Mouse (Mus musculus) myocyte (in vitro differentiated cells): ENCODE results near the gene Abhd8. TPM values are rescaled to one million over a fixed set of nuclear protein-coding genes. Genes with fewer than 3 reads are reported as not detected.

Source experiments
- H3K27me3 ChIP-seq: one replicate; pipeline ENCODE4 v1.6.1; 2011; ENCODE audit not compliant: control insufficient read depth, insufficient read depth, insufficient read length
- H3K36me3 ChIP-seq: one replicate; pipeline ENCODE4 v1.6.1; 2011; ENCODE audit not compliant: control insufficient read depth, insufficient read depth
- H3K4me2 ChIP-seq: one replicate; pipeline ENCODE4 v1.6.1; 2011; ENCODE audit warnings: low read depth, control low read depth
- H3K4me3 ChIP-seq: one replicate; pipeline ENCODE4 v1.5.1; 2011; ENCODE audit warnings: mild to moderate bottlenecking, control low read depth, moderate library complexity
- H3K79me2 ChIP-seq: one replicate; pipeline ENCODE4 v1.6.1; 2011; ENCODE audit not compliant: control insufficient read depth, insufficient read depth
- H3ac ChIP-seq: one replicate; pipeline ENCODE4 v1.6.1; 2011; ENCODE audit not compliant: control insufficient read depth, insufficient read length
- CEBPB ChIP-seq: IDR thresholded peaks from 2 replicates; pipeline ENCODE4 v1.6.1; 2011; ENCODE audit warnings: mild to moderate bottlenecking, moderate library complexity; ENCODE audit not compliant: poor library complexity, insufficient read depth, severe bottlenecking
- E2F4 ChIP-seq: IDR thresholded peaks from one replicate; pipeline ENCODE4 v1.6.1; 2011; ENCODE audit warnings: mild to moderate bottlenecking, control low read depth, moderate library complexity; ENCODE audit not compliant: insufficient read depth
- MAX ChIP-seq: IDR thresholded peaks from one replicate; pipeline ENCODE4 v1.6.1; 2011; ENCODE audit warnings: low read depth, mild to moderate bottlenecking, control low read depth
- MYOD1 ChIP-seq, 3 experiments: IDR thresholded peaks; one replicate each; pipeline ENCODE4 v1.6.1; 2011; ENCODE audit warnings: control low read depth in 2 of 3, low read depth in 2 of 3, mild to moderate bottlenecking in 2 of 3, moderate library complexity in 1 of 3; ENCODE audit not compliant: insufficient read length in 2 of 3, control insufficient read depth in 1 of 3
- MYOG ChIP-seq, 3 experiments: IDR thresholded peaks; one replicate each; pipeline ENCODE4 v1.6.1; 2011; ENCODE audit warnings: control low read depth in 2 of 3, low read depth in 2 of 3, mild to moderate bottlenecking in 2 of 3; ENCODE audit not compliant: insufficient read length in 2 of 3, control insufficient read depth in 1 of 3, insufficient read depth in 1 of 3
- POLR2A ChIP-seq: IDR thresholded peaks from one replicate; pipeline ENCODE4 v1.6.1; 2011; ENCODE audit warnings: low read depth, mild to moderate bottlenecking, control low read depth, moderate library complexity; ENCODE audit not compliant: insufficient read length
- POLR2AphosphoS2 ChIP-seq: IDR thresholded peaks from one replicate; pipeline ENCODE4 v1.6.1; 2011; ENCODE audit warnings: low read depth, control low read depth; ENCODE audit not compliant: insufficient read length
- REST ChIP-seq: IDR thresholded peaks from one replicate; pipeline ENCODE4 v1.6.1; 2011; ENCODE audit warnings: mild to moderate bottlenecking, control low read depth, moderate library complexity; ENCODE audit not compliant: insufficient read depth, insufficient read length
- SRF ChIP-seq: IDR thresholded peaks from one replicate; pipeline ENCODE4 v1.6.1; 2011; ENCODE audit warnings: low read depth; ENCODE audit not compliant: control insufficient read depth, insufficient read length
- TCF12 ChIP-seq: IDR thresholded peaks from one replicate; pipeline ENCODE4 v1.6.1; 2011; ENCODE audit warnings: mild to moderate bottlenecking, control low read depth; ENCODE audit not compliant: poor library complexity, insufficient read depth, severe bottlenecking
- TCF3 ChIP-seq: IDR thresholded peaks from one replicate; pipeline ENCODE4 v1.6.1; 2011; ENCODE audit warnings: low read depth, control low read depth; ENCODE audit not compliant: insufficient read length
- USF1 ChIP-seq: IDR thresholded peaks from one replicate; pipeline ENCODE4 v1.6.1; 2011; ENCODE audit warnings: low read depth, mild to moderate bottlenecking, control low read depth, moderate library complexity
- polyA plus RNA-seq: library from polyadenylated mRNA; unstranded; fragments of >200 nt; fragmentation: generic; extraction: Trizol; gene quantifications from one replicate; pipeline ENCODE4 v1.2.1, GENCODE M21; 2012; ENCODE audit warnings: missing spikeins

Gene Abhd8
- polyA plus RNA-seq, 1 experiment = 67.0 TPM

- peak within 1 kb of the TSS; percentile 67 for H3ac ChIP-seq
- H3K36me3 ChIP-seq = no peaks in the 10 kb centered on the region
- TF ChIP-seq E2F4 (no peak), POLR2AphosphoS2 (peak; percentile 35), TCF12 (no peak), MYOD1 (IDR thresholded peaks at IDR 0.05; ENCODE audit: control insufficient read depth in 1 of 3, insufficient read length in 2 of 3, low read depth in 2 of 3) (no peak), CEBPB (no peak), MYOG (IDR thresholded peaks at IDR 0.05; ENCODE audit: control insufficient read depth in 1 of 3, insufficient read depth in 1 of 3, insufficient read length in 2 of 3, low read depth in 2 of 3) (no peak), USF1 (no peak), POLR2A (peak; percentile 52), MAX (no peak), SRF (no peak), TCF3 (no peak), REST (no peak)
Measured at GRCm38 (mm10) chr8:71487691-71488445, 24.4 kb upstream of the Abhd8 start, which contains the start of gene Gtpbp3. TSS of gene Gtpbp3 (plus strand) at chr8:71488103.

GRCm38 (mm10) chr8:71486136-71486529, 22.7 kb upstream of the Abhd8 start:
- no peaks in the 10 kb centered on the region for H3K79me2 ChIP-seq
- H3K27me3 ChIP-seq = no peaks in the 10 kb centered on the region
- TF ChIP-seq MYOD1 (IDR thresholded peaks at IDR 0.05; ENCODE audit: control insufficient read depth in 1 of 3, insufficient read length in 2 of 3, low read depth in 2 of 3) (no peak), MYOG (IDR thresholded peaks at IDR 0.05; ENCODE audit: control insufficient read depth in 1 of 3, insufficient read depth in 1 of 3, insufficient read length in 2 of 3, low read depth in 2 of 3) (no peak), USF1 (no peak), TCF12 (no peak), CEBPB (no peak), POLR2AphosphoS2 (no peak), E2F4 (no peak), REST (no peak), SRF (no peak), POLR2A (no peak), TCF3 (no peak), MAX (no peak)
- peak overlapping the region; percentile 12 for H3ac ChIP-seq
- H3K36me3 ChIP-seq = no peaks in the 10 kb centered on the region
- peak overlapping the region; percentile 56 for H3K4me2 ChIP-seq
- peak overlapping the region; percentile 47 for H3K4me3 ChIP-seq

More at GRCm38 (mm10) chr8:71487691-71488445, 24.4 kb upstream of the Abhd8 start, which contains the start of gene Gtpbp3:
- H3K27me3 ChIP-seq = no peaks in the 10 kb centered on the region
- H3K4me3 ChIP-seq = peak within 1 kb of the TSS; percentile 47
- H3K4me2 ChIP-seq = peak within 1 kb of the TSS; percentile 81
- H3K79me2 ChIP-seq = no peaks in the 10 kb centered on the region

GRCm38 (mm10) chr8:71485142-71486135, 22.0 kb upstream of the Abhd8 start, which contains the start of gene Ano8:
TSS of gene Ano8 (minus strand) at chr8:71485963.
- Histone ChIP-seq H3ac (peak within 1 kb of the TSS; percentile 12), H3K36me3 (no peaks in the 10 kb centered on the region), H3K79me2 (no peaks in the 10 kb centered on the region), H3K4me2 (peak within 1 kb of the TSS; percentile 77), H3K27me3 (no peaks in the 10 kb centered on the region), H3K4me3 (peak within 1 kb of the TSS; percentile 47)
- TF ChIP-seq TCF3 (no peak), POLR2AphosphoS2 (peak; percentile 64), POLR2A (peak; percentile 75), REST (peak; percentile 11), MAX (no peak), MYOD1 (IDR thresholded peaks at IDR 0.05; ENCODE audit: control insufficient read depth in 1 of 3, insufficient read length in 2 of 3, low read depth in 2 of 3) (peak in 2 of 3 experiments; percentile 24 to 72), SRF (no peak), MYOG (IDR thresholded peaks at IDR 0.05; ENCODE audit: control insufficient read depth in 1 of 3, insufficient read depth in 1 of 3, insufficient read length in 2 of 3, low read depth in 2 of 3) (peak in 2 of 3 experiments; percentile 43 to 56)

- peak overlapping the region; percentile 47 for H3K4me3 ChIP-seq
- no peaks in the 10 kb centered on the region for H3K27me3 ChIP-seq
- no peaks in the 10 kb centered on the region for H3K36me3 ChIP-seq
- H3K4me2 ChIP-seq = peak overlapping the region; percentile 77
- TF ChIP-seq CEBPB = no peak
- no peak for TF ChIP-seq MYOD1 (IDR thresholded peaks at IDR 0.05; ENCODE audit: control insufficient read depth in 1 of 3, insufficient read length in 2 of 3, low read depth in 2 of 3)
- TF ChIP-seq REST = no peak
- TF ChIP-seq MYOG (IDR thresholded peaks at IDR 0.05; ENCODE audit: control insufficient read depth in 1 of 3, insufficient read depth in 1 of 3, insufficient read length in 2 of 3, low read depth in 2 of 3) = no peak
- TF ChIP-seq MAX = no peak
- TF ChIP-seq TCF12 = no peak
- no peak for TF ChIP-seq POLR2A
- no peak for TF ChIP-seq USF1
- H3K79me2 ChIP-seq = no peaks in the 10 kb centered on the region
- H3ac ChIP-seq = no peak overlapping the region
Measured at GRCm38 (mm10) chr8:71484736-71485135, 21.3 kb upstream of the Abhd8 start.
